Mouse (Mus musculus) urinary bladder, postnatal 4 days (tissue): ENCODE results near the gene Gtpbp1.

Source experiments
- DNase-seq, 2 experiments: peaks; one replicate each; pipeline ENCODE4 v3.0.0; 2021 to 2022; ENCODE audit warnings: low spot score in 2 of 2

Gtpbp1 gene

DNA sequence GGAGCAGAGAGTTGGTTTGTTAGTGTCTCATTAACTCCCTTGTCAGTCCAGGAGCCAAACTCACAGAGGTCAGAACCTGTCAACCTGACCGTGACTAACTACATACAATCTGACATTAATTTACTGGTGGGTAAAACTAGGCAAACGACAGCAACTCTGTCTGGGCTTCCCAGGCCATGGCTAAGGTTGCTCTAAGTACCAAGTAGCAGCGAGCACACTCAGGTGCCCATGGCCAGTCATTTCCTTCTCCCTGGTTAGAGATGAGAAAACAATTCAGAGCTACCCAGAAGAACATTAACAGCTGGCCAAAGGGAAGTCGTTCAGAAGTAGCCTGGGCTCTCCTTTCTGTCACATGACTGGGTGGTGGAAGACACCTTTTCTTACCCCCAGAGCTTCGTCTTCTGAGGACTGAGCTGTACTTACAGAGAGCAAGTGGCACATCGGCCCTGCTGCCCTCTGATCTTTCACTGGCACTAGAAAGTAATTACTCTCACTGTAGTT, 5.5 kb upstream of the Gtpbp1 start:
- no peak for DNase-seq

DNA sequence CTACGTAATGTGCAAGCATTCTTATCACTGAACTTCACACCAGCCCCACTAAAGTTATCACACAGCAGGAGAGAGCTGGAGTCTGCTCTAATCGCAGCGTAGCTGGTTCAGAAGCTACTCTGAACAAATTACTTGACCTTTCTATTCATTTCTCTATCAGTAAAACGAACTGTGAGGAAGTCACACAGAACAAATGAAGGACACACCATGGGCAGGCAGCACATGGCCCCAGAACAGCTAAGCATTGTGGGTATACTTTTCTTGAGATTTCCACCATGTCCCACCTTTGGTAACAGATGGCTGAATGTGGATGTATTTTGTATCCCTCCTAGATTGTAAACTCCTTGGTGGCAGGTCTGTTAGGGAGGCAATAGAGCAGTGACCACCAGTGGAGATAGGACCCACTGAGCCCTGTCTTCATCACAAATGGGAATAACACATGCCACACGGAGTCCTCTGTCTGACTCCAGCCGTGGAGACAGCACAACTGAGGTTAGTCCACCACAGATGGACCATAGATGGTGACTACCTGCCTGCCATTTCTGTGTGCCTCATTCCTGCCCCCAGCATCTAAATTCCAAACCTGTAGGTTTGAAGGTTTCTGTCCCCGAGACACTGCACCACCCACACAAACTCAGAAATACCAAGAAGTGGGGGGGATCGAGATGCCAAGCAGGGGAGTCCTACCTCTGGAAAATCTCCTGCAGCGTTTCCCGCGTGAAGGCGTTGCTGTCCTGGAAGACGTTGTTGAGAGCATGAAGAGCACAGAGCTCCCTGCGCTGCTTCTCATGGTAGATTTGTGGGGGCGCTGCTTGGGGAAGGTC, 4.4 kb upstream of the Gtpbp1 start:
- DNase-seq: no peak

DNA sequence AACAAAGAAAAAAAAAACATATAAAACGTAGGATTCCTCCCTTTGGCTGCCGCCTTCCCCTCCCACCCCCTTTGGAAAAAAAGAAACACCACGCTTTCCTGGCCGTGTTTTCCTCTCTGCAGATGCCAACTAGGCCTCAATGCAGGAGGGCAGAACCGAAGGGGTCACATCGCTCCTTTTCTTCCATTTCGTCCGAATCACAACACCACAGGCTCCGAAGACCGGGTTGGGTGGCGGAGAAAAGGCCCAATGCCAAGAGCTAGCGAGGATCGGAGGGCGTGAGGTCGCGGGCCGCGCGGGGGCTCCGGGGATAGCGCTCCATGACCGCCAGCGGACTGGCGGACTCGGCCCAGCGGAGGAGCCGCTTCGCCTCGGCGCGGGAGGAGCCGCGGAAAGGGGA, 3.5 kb upstream of the Gtpbp1 start:
- DNase-seq: no peak

DNA sequence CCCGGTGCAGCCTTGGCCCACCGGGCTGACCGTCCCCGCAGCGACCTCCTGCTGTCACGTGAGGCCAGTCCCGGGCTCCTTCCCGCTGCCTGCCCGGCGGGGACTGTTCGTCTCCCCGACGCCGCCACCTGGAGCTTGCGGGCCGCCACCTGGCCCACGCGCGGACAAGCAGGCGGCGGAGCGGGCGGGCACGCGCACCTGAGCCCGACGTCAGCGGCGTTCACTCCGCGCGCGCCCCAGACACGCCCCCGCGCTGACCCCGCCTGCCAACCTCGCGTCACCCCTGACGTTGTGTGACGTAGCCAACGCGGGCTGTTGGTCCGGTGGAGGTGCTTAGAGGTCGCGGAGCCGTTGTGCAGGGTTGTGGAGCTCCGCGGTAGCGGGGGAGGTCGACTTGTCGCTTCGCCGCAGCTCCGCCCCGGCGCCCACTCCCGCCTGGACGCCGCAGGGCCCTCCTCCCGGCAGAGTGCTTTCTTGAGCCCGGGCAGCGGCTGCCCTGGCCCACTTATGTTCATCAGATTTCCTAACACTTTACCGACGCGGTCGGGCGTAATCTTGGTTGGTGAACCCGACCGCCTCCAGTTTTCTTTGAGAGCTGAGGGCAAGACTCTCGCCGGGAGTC, 2.9 kb upstream of the Gtpbp1 start, which contains the start of gene Josd1:
TSS of gene Josd1 (minus strand) at position 274 of the 622 bp plus-strand sequence.
- peak; percentile 93 to 96 for DNase-seq

DNA sequence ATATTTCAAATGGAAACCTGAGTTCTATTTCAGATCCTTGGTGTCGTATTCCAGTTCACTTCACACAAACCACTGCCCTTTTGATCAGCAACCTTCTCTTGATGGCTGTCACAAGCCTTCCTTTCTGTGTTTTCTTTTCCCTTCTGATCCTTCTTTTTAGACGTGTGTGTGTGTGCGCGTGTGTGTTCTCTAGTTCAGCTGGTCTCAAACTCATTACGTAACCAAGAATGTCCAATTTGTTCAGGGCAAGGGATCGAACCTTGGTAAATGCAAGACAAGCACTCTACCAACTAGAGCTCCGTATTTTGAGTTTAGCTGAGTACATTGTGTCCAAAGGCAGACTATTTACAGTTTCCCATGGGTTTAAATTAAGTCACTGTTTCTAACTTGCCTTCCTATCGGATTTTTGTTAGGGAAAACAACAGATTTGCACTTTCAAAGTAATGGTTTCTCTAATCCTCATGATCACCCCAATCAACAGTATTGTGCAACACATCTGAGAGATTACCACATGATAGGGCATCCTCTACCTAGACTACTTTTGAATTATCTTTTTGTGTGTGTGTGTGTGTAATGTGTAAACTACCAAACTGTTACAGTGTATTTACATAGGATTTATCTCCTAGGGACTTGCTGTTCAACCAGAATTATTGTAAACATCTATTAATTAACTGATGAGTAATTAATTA, 2.2 kb upstream of the Gtpbp1 start:
- DNase-seq: no peak

DNA sequence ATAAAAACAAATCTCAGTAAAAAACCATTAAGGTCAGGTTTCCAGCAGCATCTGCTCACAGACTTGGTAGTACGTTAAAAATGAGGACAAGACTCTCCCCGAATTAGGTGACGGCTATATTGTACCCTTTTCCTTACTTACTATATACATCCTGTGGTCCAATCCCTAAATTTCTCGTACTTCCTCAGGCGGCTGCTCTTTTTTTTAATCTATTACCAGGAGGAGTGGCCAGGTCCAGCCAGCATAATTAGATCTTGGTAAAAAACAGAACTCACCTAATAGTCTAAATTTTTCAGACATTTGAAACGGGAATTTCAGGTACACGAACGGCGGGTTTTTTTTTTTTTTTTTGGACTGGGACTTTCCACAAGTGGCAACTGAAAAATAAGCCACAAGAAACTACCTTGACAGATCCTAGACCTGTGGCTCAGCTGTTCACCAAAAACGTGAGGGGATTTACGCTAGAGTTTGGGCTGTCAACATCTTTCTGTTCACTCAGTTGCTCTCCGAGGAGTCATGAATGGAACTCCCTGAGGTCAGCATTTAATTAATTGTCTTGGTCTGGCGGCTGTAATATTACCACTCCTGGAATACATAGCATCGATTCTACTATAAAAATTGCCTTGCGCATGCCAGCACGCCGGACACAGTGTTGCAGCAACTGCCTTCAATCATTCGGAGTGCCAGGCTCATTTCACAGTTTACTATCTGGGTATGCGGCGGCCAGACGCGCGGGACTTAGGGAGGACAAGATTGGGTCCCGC, 801 bp upstream of the Gtpbp1 start:
- DNase-seq: no peak

DNA sequence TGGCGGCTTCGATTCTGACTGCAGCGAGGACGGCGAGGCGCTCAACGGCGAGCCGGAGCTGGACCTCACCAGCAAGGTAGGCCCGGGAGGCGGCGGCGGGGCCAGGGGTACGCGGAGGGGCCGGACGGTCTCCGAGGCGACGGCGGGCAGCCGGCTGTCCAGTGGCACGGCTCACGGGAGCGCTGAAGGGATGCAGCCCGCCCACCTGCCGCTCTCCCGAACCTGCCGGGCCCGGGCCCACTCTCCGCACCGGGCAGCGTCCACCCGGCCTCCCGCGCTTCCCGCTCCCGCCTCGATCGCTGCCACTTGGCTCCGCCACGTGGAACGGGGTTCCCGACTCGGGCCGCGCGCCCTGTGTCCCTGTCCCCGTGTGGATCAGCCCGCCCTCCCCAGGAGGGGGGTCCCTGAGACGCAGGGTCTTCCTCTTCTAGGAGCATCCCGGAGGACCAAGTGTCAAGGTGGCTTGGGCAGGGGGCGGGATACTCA, 421 bp downstream of the Gtpbp1 start:
- DNase-seq: peak in 1 of 2 experiments; percentile 63

DNA sequence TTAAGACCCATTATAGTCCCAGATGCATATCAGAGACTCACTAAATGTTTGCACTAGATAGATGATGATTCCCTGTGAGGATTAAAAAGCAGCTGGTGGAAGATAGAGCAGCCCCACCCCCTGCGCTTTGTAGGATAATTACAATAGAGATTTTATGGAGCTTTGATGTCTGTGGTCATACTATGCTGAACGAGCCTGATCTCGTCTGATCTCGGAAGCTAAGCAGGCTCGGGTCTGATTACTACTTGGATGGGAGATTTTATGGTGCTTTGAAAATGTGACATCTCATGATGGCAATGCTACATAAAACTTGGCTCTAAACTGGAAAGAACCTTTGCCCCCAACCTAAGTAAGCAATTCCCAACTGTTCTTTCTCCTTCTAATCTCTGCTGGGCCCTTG, 1.7 kb downstream of the Gtpbp1 start:
- DNase-seq: no peak

DNA sequence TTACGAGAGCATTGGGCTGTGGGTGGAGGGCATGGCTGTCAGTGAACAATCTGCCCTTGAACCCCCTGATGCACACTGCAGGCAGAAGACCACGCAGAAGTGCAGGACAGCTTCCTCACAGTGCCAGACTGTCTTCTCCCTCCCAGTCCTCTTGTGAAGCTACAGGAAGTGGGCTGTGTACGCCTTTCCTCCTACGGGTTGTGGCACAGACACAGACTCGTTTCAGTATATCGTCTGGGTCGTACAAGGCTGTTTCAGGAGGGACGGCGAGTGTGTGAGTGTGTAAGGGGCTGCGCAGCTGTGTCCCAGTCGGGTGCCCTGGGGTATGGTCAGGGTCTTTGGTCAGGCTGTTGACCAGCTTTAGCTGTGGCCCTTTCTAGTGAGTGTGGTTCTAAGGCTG, 3.1 kb downstream of the Gtpbp1 start:
- DNase-seq: no peak

DNA sequence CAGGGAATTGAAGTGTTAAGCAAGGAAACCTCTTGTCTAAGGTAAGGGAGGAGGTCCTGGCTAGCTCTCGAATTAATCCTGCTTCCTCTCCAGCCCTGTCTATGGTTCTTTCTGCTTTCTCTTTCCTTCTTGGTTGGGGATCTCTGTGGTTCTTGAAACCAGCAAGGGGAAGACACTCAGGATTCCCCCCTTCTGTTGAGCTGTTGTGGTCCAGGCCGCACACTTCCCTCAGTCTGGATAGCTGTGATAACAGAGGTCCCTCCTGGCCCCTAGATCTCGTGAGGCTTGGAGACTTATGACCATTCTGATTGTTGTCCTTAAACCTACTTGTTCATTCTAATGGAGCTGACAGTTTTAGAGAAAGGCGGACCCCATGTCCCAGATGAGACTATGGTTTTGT, 3.9 kb downstream of the Gtpbp1 start:
- DNase-seq: no peak

DNA sequence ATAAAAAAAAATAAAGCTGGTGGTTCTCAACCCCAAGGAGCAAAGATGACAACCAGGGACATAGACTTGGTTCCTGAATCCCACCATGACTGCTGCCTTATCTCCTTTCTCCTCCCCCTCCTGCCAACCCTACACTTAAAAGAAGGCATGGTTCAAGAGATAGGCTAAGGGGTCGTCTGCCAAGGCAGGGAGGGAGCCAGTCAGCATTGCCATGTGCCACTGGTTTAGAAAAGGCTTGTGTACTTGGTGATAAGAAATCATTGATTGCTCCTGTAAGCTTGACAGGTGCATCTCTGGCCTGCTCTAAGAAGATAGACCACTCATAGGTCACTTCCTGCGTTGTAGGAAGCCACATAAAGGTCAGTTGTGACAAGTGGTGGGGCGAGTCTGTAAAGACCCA, 4.9 kb downstream of the Gtpbp1 start:
- no peak for DNase-seq

DNA sequence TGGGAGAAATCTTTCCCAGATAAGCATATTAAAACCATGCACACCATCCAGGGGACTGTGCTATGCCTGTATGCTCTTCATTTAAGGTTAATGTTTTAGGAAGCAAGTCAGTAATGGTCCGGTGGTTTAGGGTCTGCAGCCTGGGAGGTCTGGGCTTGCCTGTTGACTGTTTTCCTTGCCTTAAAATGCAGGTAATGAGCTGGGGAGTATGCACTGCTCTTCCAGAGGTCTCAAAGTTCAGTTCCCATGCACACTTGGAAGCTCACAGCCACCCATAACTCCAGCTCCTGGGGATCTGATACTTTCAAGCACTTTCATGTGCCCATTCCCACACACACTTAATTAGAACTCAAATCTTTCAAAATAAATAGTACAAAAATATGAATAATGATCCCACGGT, 5.9 kb downstream of the Gtpbp1 start:
- DNase-seq: no peak

DNA sequence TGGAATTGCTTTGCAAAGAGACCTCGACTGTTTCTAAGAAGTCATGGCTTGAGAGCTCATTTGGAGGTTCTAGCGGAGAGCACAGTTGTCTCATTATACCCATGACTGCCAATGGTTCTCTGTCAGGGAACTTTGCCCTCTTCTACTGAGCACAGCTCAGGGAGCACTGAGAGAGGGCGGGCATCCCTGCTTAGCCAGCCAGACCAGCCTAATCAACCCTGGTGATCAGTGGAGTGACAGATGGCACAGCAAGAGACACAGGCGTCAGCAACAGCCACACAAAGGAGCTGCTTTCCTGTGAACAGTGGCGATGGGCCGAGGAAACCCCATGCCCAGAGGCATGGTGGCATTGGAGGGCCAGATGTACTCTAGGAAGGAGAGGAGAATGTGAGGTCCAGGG, 6.4 kb downstream of the Gtpbp1 start:
- no peak for DNase-seq

DNA sequence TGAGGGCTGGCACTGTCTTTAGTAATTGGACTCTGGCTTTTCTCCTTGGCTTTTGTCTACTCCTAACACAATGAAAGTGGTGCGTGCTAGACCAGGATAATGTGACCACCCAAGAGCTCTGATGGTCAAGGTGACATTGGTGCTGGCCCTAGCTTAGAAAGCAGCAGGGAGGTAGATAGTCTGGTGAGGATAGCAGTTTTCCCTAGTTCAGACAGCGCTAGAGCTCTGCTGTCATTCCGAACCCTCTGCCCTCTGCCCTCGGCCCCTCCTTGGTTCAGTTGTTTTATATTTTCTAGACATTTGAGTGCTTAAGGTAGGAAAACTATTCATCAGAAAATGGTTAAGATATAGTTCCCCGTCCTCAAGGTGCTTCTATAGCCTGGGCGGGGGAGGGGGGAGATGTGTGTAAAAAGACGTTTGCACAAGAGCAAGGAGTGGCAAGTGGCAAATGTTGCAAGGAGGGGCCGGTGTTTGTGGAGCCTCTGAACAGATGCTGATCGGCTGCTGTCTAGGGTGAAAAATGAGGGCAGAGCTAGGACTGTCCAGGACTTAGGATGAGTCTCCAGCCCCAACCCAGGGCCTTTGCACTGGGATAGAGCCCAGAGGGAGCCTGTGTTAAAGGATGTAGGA, 7.0 kb downstream of the Gtpbp1 start:
- no peak for DNase-seq

DNA sequence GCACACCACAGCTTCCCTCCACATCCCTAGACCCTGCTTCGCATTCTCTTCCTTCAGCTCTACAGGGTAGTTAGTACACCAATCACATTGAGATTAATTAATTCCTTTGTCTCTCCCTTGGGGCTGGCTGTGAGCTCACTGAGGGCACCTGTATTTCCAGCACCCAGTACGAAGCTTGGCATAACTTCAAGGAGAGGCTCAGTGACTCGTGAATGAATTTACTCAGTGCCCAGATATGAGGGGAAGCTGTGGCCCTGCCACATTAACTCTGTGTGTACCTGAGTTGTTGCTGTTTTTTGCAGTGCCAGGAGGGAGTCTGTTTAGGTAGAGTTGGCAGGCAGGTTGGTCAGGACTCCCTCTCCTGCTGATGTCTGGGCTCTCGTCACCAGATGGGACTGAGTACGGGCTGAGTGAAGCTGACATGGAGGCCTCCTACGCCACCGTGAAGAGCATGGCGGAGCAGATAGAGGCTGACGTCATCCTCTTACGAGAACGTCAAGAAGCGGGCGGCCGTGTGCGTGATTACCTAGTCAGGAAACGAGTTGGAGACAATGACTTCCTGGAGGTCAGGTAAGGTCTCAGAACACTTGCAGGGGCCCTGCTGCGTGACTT, 16.1 kb downstream of the Gtpbp1 start:
- no peak for DNase-seq

DNA sequence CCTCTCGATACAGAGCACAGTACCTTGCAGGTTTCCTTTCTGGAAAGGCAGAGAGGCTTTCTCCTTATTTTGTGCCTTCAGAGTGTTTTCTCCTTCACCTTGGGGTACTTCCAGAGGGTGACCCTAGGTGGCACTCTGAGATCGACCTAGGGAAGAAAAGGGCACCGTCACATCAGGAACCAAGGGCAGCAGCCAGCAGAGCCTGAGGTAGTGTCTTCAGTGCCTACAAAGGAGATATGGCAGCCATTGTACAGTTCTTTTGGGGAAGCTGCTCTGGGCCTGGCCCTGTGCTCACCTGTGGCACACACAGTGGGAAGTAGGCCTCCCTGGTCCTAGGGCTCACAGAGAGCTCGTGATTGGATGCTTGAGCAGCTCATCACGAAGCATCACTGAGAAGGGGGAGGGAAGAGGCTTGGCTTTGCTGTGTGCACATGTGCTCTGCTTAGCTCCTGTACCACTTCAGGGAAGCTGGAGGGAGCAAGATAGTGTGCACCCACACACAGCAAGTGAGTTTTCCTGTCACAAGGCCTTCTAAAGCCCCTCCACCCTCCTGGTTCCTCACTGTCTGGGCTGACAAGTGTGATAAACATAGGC, 17.7 kb downstream of the Gtpbp1 start:
- DNase-seq: no peak

DNA sequence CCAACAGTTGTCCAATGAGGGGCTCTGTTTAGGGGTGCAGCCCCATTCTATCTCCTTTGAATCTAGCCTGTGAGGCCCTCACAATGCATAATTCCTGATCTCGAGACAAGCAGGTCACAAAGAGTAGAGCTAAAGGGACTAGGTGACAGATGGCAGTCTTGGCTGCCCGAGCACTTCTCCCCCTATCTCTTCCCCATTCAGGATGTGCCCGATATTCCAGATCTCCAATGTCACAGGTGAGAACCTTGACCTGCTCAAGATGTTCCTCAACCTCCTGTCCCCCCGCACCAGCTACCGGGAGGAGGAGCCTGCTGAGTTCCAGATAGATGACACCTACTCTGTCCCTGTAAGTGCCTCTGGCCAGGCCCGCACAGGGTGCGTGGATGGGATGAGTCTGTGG, 25.0 kb downstream of the Gtpbp1 start:
- DNase-seq: no peak

DNA sequence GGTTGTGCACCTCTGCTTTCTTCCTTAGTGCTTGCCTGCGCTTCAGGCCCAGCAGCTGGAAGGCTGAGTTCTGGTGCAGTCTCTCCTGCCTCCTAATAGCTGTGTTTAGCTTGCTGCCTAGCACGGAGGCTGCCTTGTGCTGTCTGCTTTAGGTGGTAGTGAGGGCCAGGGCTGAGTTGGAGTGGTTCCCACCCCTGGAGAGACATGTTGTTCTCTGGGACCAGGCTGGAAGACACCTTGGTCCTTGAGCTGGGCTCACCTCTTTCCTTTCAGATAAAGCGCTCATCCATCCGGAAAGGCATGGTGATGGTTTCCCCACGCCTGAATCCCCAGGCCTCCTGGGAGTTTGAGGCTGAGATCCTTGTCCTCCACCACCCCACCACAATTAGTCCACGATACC, 26.1 kb downstream of the Gtpbp1 start:
- no peak for DNase-seq

DNA sequence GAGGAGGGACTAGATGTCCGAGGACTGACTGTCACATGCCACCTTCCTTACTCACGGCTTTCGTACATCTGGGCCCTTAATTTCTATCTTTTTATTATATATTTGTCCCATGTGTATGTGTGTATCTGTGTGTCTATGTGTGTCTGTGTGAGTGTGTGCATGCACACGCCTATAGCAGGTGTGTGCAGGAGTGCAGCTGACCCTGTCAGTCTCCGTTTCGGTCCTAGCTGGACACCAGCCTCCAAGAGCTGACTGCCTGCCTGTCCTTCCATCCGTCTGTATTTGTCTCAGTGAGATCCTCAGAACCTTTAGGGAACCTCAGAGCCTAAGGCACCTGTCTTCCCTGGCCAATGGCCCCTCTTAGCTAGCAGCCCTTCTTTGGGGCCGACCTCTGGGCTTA, 29.6 kb downstream of the Gtpbp1 start:
- no peak for DNase-seq

DNA sequence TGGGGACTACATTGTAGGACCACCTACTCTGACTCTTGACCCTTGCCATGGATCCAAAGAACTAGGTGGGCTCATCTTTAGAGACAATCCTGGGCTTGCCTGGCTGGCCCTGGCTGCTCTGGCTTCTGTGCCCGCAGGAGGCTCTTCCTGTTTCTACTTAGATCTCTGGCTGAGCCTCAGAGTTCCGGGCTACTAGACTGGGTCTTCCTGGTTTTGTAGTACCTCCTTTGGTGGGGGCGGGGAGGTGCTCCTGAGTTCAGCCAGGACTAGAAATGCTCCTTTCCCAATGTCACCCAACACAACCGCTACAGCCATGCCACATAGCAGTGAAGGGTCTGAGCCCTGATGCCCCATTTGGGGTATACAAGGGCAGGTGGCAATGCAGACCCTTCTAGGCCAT, 30.2 kb downstream of the Gtpbp1 start:
- DNase-seq: no peak
